Mouse (Mus musculus) kidney, adult 18-20 months (tissue): ENCODE data around the gene Lrg1.

Experiments
- DNase-seq: peaks from one replicate; pipeline ENCODE4 v3.0.0; 2021

Lrg1 gene

GRCm38 (mm10) chr17:56133457-56134363, 11.9 kb upstream of the Lrg1 start:
- peak; percentile 77 for DNase-seq

- DNase-seq: peak; percentile 77
These were observed 10.9 kb upstream of the Lrg1 start for GRCm38 (mm10) chr17:56132661-56133060.

GRCm38 (mm10) chr17:56131814-56132213, 10.0 kb upstream of the Lrg1 start:
- DNase-seq: peak; percentile 76

GRCm38 (mm10) chr17:56131136-56131535, 9.3 kb upstream of the Lrg1 start:
- DNase-seq: no peak

GRCm38 (mm10) chr17:56128246-56128645, 6.4 kb upstream of the Lrg1 start:
- DNase-seq: no peak

- no peak for DNase-seq
These were observed 4.4 kb upstream of the Lrg1 start for GRCm38 (mm10) chr17:56126175-56126574.

- DNase-seq: no peak
These were observed 3.5 kb upstream of the Lrg1 start for GRCm38 (mm10) chr17:56125276-56125630.

GRCm38 (mm10) chr17:56124377-56125275, 2.8 kb upstream of the Lrg1 start:
- peak; percentile 69 for DNase-seq

GRCm38 (mm10) chr17:56123681-56124340, 2.0 kb upstream of the Lrg1 start:
- no peak for DNase-seq

GRCm38 (mm10) chr17:56123161-56123560, 1.4 kb upstream of the Lrg1 start:
- no peak for DNase-seq

GRCm38 (mm10) chr17:56119981-56120880, 1.6 kb downstream of the Lrg1 start:
- peak; percentile 85 for DNase-seq

- DNase-seq: no peak
These were observed 2.4 kb downstream of the Lrg1 start for GRCm38 (mm10) chr17:56119431-56119830.

- peak; percentile 81 for DNase-seq
These were observed 4.5 kb downstream of the Lrg1 start, which contains the start of gene Plin5 for GRCm38 (mm10) chr17:56117251-56117710. Plin5 (minus strand) TSS chr17:56117596.

GRCm38 (mm10) chr17:56116193-56116592, 5.6 kb downstream of the Lrg1 start:
- DNase-seq: no peak

GRCm38 (mm10) chr17:56112743-56113142, 9.1 kb downstream of the Lrg1 start:
- no peak for DNase-seq

GRCm38 (mm10) chr17:56111864-56112263, 9.9 kb downstream of the Lrg1 start:
- DNase-seq: peak; percentile 65

- DNase-seq: no peak
These were observed 10.8 kb downstream of the Lrg1 start for GRCm38 (mm10) chr17:56111021-56111420.

GRCm38 (mm10) chr17:56110571-56110970, 11.2 kb downstream of the Lrg1 start:
- no peak for DNase-seq

GRCm38 (mm10) chr17:56109219-56110051, 12.4 kb downstream of the Lrg1 start, which contains the start of gene Plin4:
Plin4 (minus strand) TSS chr17:56109803.
- no peak for DNase-seq

GRCm38 (mm10) chr17:56108334-56109044, 13.3 kb downstream of the Lrg1 start:
- DNase-seq: peak; percentile 36
